Mouse (Mus musculus): ENCODE results near the gene Ccdc194. TPM values are rescaled to one million over a fixed set of nuclear protein-coding genes. Genes with fewer than 3 reads are reported as not detected.

Gene Ccdc194
- polyA plus RNA-seq, 1 experiment from 2014 or later: 0.44 TPM

GRCm38 (mm10) chr8:71487691-71488445 lies 37.6 kb downstream of the Ccdc194 start, which contains the start of gene Gtpbp3:
Gene Gtpbp3, plus strand, starts transcription at chr8:71488103.
- H3K27me3 ChIP-seq (replicated peaks; ENCODE audit: control insufficient read depth, insufficient read depth, low read length): no peaks in the 10 kb centered on the region
- under 1% methylated on average over 33 of the region's 33 CpGs for WGBS
- peaks cover 31% of the 10 kb centered on the region for H3K4me1 ChIP-seq (ENCODE audit: control insufficient read depth, insufficient read depth, low read depth, low read length)
- H3K9me3 ChIP-seq (ENCODE audit: control insufficient read depth, low read length): no peaks in the 10 kb centered on the region
- peak within 1 kb of the TSS; percentile 79 for H3K27ac ChIP-seq (ENCODE audit: low read depth, low read length)
- peak; percentile 44 for ATAC-seq
- peak within 1 kb of the TSS; percentile 59 for H3K4me3 ChIP-seq (ENCODE audit: low read length)
- peaks cover 21% of the 10 kb centered on the region for H3K36me3 ChIP-seq (ENCODE audit: control insufficient read depth, insufficient read depth, low read length)
- H3K9ac ChIP-seq (ENCODE audit: low read depth, low read length): peak within 1 kb of the TSS; percentile 74
- H3K4me2 ChIP-seq (ENCODE audit: low read length): peak within 1 kb of the TSS; percentile 98

- WGBS: 13% methylated on average over 7 of the region's 7 CpGs
- Histone ChIP-seq H3K9ac (ENCODE audit: low read depth, low read length) (peak overlapping the region; percentile 44; the same call in 1 of the 2 replicates), H3K27me3 (replicated peaks; ENCODE audit: control insufficient read depth, insufficient read depth, low read length) (no peaks in the 10 kb centered on the region), H3K4me3 (ENCODE audit: low read length) (peak overlapping the region; percentile 88), H3K36me3 (ENCODE audit: control insufficient read depth, insufficient read depth, low read length) (peaks cover 12% of the 10 kb centered on the region), H3K27ac (ENCODE audit: low read depth, low read length) (peak overlapping the region; percentile 3; the same call in 1 of the 2 replicates), H3K4me2 (ENCODE audit: low read length) (peak overlapping the region; percentile 84), H3K4me1 (ENCODE audit: control insufficient read depth, insufficient read depth, low read depth, low read length) (peaks cover 31% of the 10 kb centered on the region), H3K9me3 (ENCODE audit: control insufficient read depth, low read length) (no peaks in the 10 kb centered on the region)
- ATAC-seq: no peak
Observed at GRCm38 (mm10) chr8:71486136-71486529, 39.4 kb downstream of the Ccdc194 start.

GRCm38 (mm10) chr8:71485142-71486135 lies 40.1 kb downstream of the Ccdc194 start, which contains the start of gene Ano8:
Gene Ano8, minus strand, starts transcription at chr8:71485963.
- H3K4me1 ChIP-seq (ENCODE audit: control insufficient read depth, insufficient read depth, low read depth, low read length): peaks cover 31% of the 10 kb centered on the region
- no peaks in the 10 kb centered on the region for H3K27me3 ChIP-seq (replicated peaks; ENCODE audit: control insufficient read depth, insufficient read depth, low read length)
- H3K36me3 ChIP-seq (ENCODE audit: control insufficient read depth, insufficient read depth, low read length): peaks cover 14% of the 10 kb centered on the region
- H3K4me3 ChIP-seq (ENCODE audit: low read length): peak within 1 kb of the TSS; percentile 88
- no peaks in the 10 kb centered on the region for H3K9me3 ChIP-seq (ENCODE audit: control insufficient read depth, low read length)
- H3K9ac ChIP-seq (ENCODE audit: low read depth, low read length): peak within 1 kb of the TSS; percentile 97
- H3K4me2 ChIP-seq (ENCODE audit: low read length): peak within 1 kb of the TSS; percentile 84
- ATAC-seq: peak; percentile 83
- H3K27ac ChIP-seq (ENCODE audit: low read depth, low read length): peak within 1 kb of the TSS; percentile 82
- 5% methylated on average over 54 of the region's 58 CpGs for WGBS

GRCm38 (mm10) chr8:71484736-71485135 lies 40.8 kb downstream of the Ccdc194 start:
- 94% methylated on average over 19 of the region's 19 CpGs for WGBS
- Histone ChIP-seq H3K4me1 (ENCODE audit: control insufficient read depth, insufficient read depth, low read depth, low read length) (peaks cover 27% of the 10 kb centered on the region), H3K4me3 (ENCODE audit: low read length) (peak overlapping the region; percentile 88), H3K4me2 (ENCODE audit: low read length) (peak overlapping the region; percentile 84), H3K27ac (ENCODE audit: low read depth, low read length) (no peak overlapping the region), H3K36me3 (ENCODE audit: control insufficient read depth, insufficient read depth, low read length) (peaks cover 20% of the 10 kb centered on the region), H3K27me3 (replicated peaks; ENCODE audit: control insufficient read depth, insufficient read depth, low read length) (no peaks in the 10 kb centered on the region), H3K9me3 (ENCODE audit: control insufficient read depth, low read length) (no peaks in the 10 kb centered on the region), H3K9ac (ENCODE audit: low read depth, low read length) (peak overlapping the region; percentile 97)
- no peak for ATAC-seq

- H3K4me3 ChIP-seq (ENCODE audit: low read length): no peak overlapping the region
- H3K9me3 ChIP-seq (ENCODE audit: control insufficient read depth, low read length): no peaks in the 10 kb centered on the region
- WGBS: 59% methylated on average over 8 of the region's 8 CpGs
- no peak overlapping the region for H3K9ac ChIP-seq (ENCODE audit: low read depth, low read length)
- H3K27ac ChIP-seq (ENCODE audit: low read depth, low read length): no peak overlapping the region
- no peaks in the 10 kb centered on the region for H3K27me3 ChIP-seq (replicated peaks; ENCODE audit: control insufficient read depth, insufficient read depth, low read length)
- ATAC-seq: no peak
- no peak overlapping the region for H3K4me2 ChIP-seq (ENCODE audit: low read length)
- peaks cover 19% of the 10 kb centered on the region for H3K4me1 ChIP-seq (ENCODE audit: control insufficient read depth, insufficient read depth, low read depth, low read length)
- peaks cover 24% of the 10 kb centered on the region for H3K36me3 ChIP-seq (ENCODE audit: control insufficient read depth, insufficient read depth, low read length)
Observed at GRCm38 (mm10) chr8:71483932-71484331, 41.6 kb downstream of the Ccdc194 start.

- H3K9ac ChIP-seq (ENCODE audit: low read depth, low read length): 0 out of 2 replicates have a peak overlapping the region, but pooled peaks have one; percentile 27
- H3K27me3 ChIP-seq (replicated peaks; ENCODE audit: control insufficient read depth, insufficient read depth, low read length): no peaks in the 10 kb centered on the region
- H3K36me3 ChIP-seq (ENCODE audit: control insufficient read depth, insufficient read depth, low read length): peaks cover 36% of the 10 kb centered on the region
- peaks cover 15% of the 10 kb centered on the region for H3K4me1 ChIP-seq (ENCODE audit: control insufficient read depth, insufficient read depth, low read depth, low read length)
- no peak overlapping the region for H3K27ac ChIP-seq (ENCODE audit: low read depth, low read length)
- no peak overlapping the region for H3K4me3 ChIP-seq (ENCODE audit: low read length)
- no peak for ATAC-seq
- 87% methylated on average over 11 of the region's 11 CpGs for WGBS
- no peak overlapping the region for H3K4me2 ChIP-seq (ENCODE audit: low read length)
- H3K9me3 ChIP-seq (ENCODE audit: control insufficient read depth, low read length): no peaks in the 10 kb centered on the region
Observed at GRCm38 (mm10) chr8:71478943-71479342, 46.6 kb downstream of the Ccdc194 start.

- H3K36me3 ChIP-seq (ENCODE audit: control insufficient read depth, insufficient read depth, low read length): peaks cover 36% of the 10 kb centered on the region
- H3K9ac ChIP-seq (ENCODE audit: low read depth, low read length): peak overlapping the region; percentile 74
- no peak for ATAC-seq
Observed at GRCm38 (mm10) chr8:71477196-71477845, 48.2 kb downstream of the Ccdc194 start.

GRCm38 (mm10) chr8:71476099-71476940 lies 49.2 kb downstream of the Ccdc194 start:
- Histone ChIP-seq H3K4me1 (ENCODE audit: control insufficient read depth, insufficient read depth, low read depth, low read length) (peaks cover 15% of the 10 kb centered on the region), H3K36me3 (ENCODE audit: control insufficient read depth, insufficient read depth, low read length) (peaks cover 42% of the 10 kb centered on the region), H3K27me3 (replicated peaks; ENCODE audit: control insufficient read depth, insufficient read depth, low read length) (no peaks in the 10 kb centered on the region), H3K9me3 (ENCODE audit: control insufficient read depth, low read length) (no peaks in the 10 kb centered on the region), H3K4me3 (ENCODE audit: low read length) (peak overlapping the region; percentile 54), H3K27ac (ENCODE audit: low read depth, low read length) (peak overlapping the region; percentile 85), H3K9ac (ENCODE audit: low read depth, low read length) (peak overlapping the region; percentile 74), H3K4me2 (ENCODE audit: low read length) (peak overlapping the region; percentile 89)
- WGBS: under 1% methylated on average over 57 of the region's 121 CpGs
- ATAC-seq: peak; percentile 75

More at GRCm38 (mm10) chr8:71477196-71477845, 48.2 kb downstream of the Ccdc194 start:
- WGBS: 38% methylated on average over 14 of the region's 14 CpGs
- H3K9me3 ChIP-seq (ENCODE audit: control insufficient read depth, low read length): no peaks in the 10 kb centered on the region
- no peaks in the 10 kb centered on the region for H3K27me3 ChIP-seq (replicated peaks; ENCODE audit: control insufficient read depth, insufficient read depth, low read length)
- peak overlapping the region; percentile 85 for H3K27ac ChIP-seq (ENCODE audit: low read depth, low read length)
- peaks cover 15% of the 10 kb centered on the region for H3K4me1 ChIP-seq (ENCODE audit: control insufficient read depth, insufficient read depth, low read depth, low read length)
- peak overlapping the region; percentile 89 for H3K4me2 ChIP-seq (ENCODE audit: low read length)
- peak overlapping the region; percentile 54 for H3K4me3 ChIP-seq (ENCODE audit: low read length)
